Mouse (Mus musculus): ENCODE results near the gene Cacnb3. TPM values are rescaled to one million over a fixed set of nuclear protein-coding genes. Genes with fewer than 3 reads are reported as not detected.

Gene Cacnb3
- polyA plus RNA-seq, 1 experiment from 2014 or later = 26.7 TPM

DNA sequence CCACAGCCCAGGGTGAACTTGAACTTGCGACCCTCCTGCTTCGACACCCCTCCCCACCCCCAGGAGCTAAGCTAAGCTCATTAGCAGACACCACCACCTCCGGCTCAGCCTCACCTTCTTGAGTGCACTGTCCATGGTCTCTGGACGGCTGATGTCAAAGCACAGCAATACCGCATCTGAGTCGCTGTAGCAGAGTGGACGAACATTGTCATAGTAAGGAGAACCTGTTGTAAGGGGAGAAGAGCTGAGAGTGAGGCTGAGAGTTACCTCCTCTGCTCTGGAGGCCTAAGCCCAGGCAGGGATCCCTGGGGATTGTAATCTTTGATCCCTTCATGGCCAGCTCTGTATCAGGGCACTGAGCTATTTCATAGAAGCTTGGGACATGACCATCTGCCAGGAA, 43.1 kb downstream of the Cacnb3 start:
- Histone ChIP-seq H3K27me3 (replicated peaks) (peaks cover 46% of the 10 kb centered on the region), H3K27ac (no peak overlapping the region), H3K9me3 (no peaks in the 10 kb centered on the region), H3K4me3 (replicated peaks) (no peak overlapping the region), H3K36me3 (no peaks in the 10 kb centered on the region), H3K9ac (no peak overlapping the region), H3K4me2 (replicated peaks) (no peak overlapping the region), H3K4me1 (replicated peaks) (peaks cover 12% of the 10 kb centered on the region)
- WGBS = 72% methylated on average over 7 of the region's 7 CpGs
- no peak for ATAC-seq

- Histone ChIP-seq H3K9me3 (no peaks in the 10 kb centered on the region), H3K27ac (no peak overlapping the region), H3K4me2 (replicated peaks) (no peak overlapping the region), H3K9ac (no peak overlapping the region), H3K36me3 (no peaks in the 10 kb centered on the region), H3K4me1 (replicated peaks) (peaks cover 12% of the 10 kb centered on the region), H3K27me3 (replicated peaks) (peaks cover 46% of the 10 kb centered on the region), H3K4me3 (replicated peaks) (no peak overlapping the region)
- WGBS = 33% methylated on average over 7 of the region's 7 CpGs
- no peak for ATAC-seq
Measured at GRCm38 (mm10) chr15:98674284-98674993, 43.8 kb downstream of the Cacnb3 start.

DNA sequence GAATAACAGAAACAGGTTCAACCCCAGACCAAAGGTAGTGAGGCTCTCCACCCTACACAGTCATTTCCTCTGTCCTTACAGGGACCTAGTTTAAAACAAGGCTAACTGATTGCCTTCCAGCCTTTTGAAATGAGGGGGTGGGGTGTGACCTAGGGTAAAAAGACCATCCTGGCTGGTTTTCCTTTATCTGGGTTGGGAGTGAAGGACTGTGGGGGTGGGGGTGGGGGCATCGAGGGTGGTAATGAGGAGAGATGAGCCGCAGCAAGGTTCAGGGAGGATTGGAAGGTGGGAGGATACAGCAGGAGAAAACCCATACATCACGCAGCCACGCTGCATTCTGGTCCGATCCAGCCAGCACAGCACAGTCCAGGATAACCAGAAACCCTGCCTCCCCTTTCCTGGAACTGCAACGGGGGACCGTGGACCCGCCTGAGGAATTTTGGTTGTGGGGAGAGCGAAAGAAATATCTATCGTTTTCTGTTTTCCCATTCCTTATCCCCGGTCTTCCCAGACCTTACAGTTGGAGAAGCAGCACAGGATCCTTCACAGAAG, 44.4 kb downstream of the Cacnb3 start:
- Histone ChIP-seq H3K27me3 (replicated peaks) (peaks cover 42% of the 10 kb centered on the region), H3K4me2 (replicated peaks) (peak overlapping the region; percentile 89; the same call in 1 of the 2 replicates), H3K9ac (no peak overlapping the region), H3K4me1 (replicated peaks) (peaks cover 12% of the 10 kb centered on the region), H3K9me3 (no peaks in the 10 kb centered on the region), H3K36me3 (no peaks in the 10 kb centered on the region), H3K4me3 (replicated peaks) (no peak overlapping the region), H3K27ac (no peak overlapping the region)
- 25% methylated on average over 11 of the region's 11 CpGs for WGBS
- no peak for ATAC-seq

GRCm38 (mm10) chr15:98675634-98676250, 45.1 kb downstream of the Cacnb3 start:
- WGBS = 8% methylated on average over 14 of the region's 14 CpGs
- peak overlapping the region; percentile 89 for H3K4me2 ChIP-seq (replicated peaks)
- H3K36me3 ChIP-seq = no peaks in the 10 kb centered on the region

GRCm38 (mm10) chr15:98676471-98676870, 45.8 kb downstream of the Cacnb3 start:
- peak overlapping the region; percentile 89 for H3K4me2 ChIP-seq (replicated peaks)
- H3K9ac ChIP-seq = no peak overlapping the region
- H3K27me3 ChIP-seq (replicated peaks) = peaks cover 42% of the 10 kb centered on the region
- WGBS = 3% methylated on average over 9 of the region's 9 CpGs
- H3K4me1 ChIP-seq (replicated peaks) = peaks cover 12% of the 10 kb centered on the region
- H3K4me3 ChIP-seq (replicated peaks) = peak overlapping the region; percentile 37; the same call in 1 of the 2 replicates
- no peaks in the 10 kb centered on the region for H3K9me3 ChIP-seq
- H3K36me3 ChIP-seq = no peaks in the 10 kb centered on the region
- H3K27ac ChIP-seq = no peak overlapping the region
- ATAC-seq = no peak

More at GRCm38 (mm10) chr15:98675634-98676250, 45.1 kb downstream of the Cacnb3 start:
- Histone ChIP-seq H3K4me3 (replicated peaks) (no peak overlapping the region), H3K4me1 (replicated peaks) (peaks cover 12% of the 10 kb centered on the region), H3K27me3 (replicated peaks) (peaks cover 42% of the 10 kb centered on the region), H3K9ac (no peak overlapping the region), H3K27ac (no peak overlapping the region), H3K9me3 (no peaks in the 10 kb centered on the region)
- no peak for ATAC-seq

GRCm38 (mm10) chr15:98676940-98677728, 46.5 kb downstream of the Cacnb3 start, which contains the start of gene Rnd1:
Rnd1 (minus strand) TSS chr15:98677461.
- Histone ChIP-seq H3K27ac (no peak within 1 kb of the TSS), H3K9me3 (no peaks in the 10 kb centered on the region), H3K4me3 (replicated peaks) (peak within 1 kb of the TSS; percentile 37), H3K9ac (0 out of 2 replicates have a peak within 1 kb of the TSS, but pooled peaks have one; percentile 9), H3K36me3 (no peaks in the 10 kb centered on the region), H3K4me2 (replicated peaks) (peak within 1 kb of the TSS; percentile 89), H3K4me1 (replicated peaks) (peaks cover 12% of the 10 kb centered on the region), H3K27me3 (replicated peaks) (peaks cover 42% of the 10 kb centered on the region)
- ATAC-seq = peak; percentile 99
- 2% methylated on average over 36 of the region's 37 CpGs for WGBS

GRCm38 (mm10) chr15:98677977-98678376, 47.3 kb downstream of the Cacnb3 start:
- Histone ChIP-seq H3K36me3 (no peaks in the 10 kb centered on the region), H3K9ac (no peak overlapping the region), H3K4me1 (replicated peaks) (peaks cover 12% of the 10 kb centered on the region), H3K4me2 (replicated peaks) (no peak overlapping the region), H3K27ac (no peak overlapping the region), H3K27me3 (replicated peaks) (peaks cover 39% of the 10 kb centered on the region), H3K4me3 (replicated peaks) (no peak overlapping the region), H3K9me3 (no peaks in the 10 kb centered on the region)
- no peak for ATAC-seq
- WGBS = 65% methylated on average over 7 of the region's 7 CpGs

DNA sequence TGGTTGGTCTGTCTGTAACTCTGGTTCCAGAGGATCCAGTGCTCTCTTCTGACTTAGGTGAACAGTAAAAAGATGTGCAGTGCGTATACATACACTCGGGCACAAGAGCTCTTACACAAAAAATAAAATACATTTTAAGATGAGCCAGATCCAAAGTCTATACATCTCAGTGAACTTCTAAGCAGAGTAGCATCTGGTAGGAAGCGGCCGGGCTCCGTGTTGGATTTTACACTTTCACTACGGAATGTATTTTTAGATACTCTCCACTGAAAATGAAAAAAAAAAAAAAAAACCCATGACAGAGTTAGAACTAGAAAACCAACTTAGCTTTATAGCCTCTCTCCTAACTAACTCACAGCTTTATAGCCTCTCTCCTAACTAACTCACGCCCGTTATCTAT, 50.0 kb downstream of the Cacnb3 start:
- Histone ChIP-seq H3K27ac (no peak overlapping the region), H3K4me2 (replicated peaks) (no peak overlapping the region), H3K9ac (no peak overlapping the region), H3K36me3 (no peaks in the 10 kb centered on the region), H3K9me3 (no peaks in the 10 kb centered on the region), H3K4me1 (replicated peaks) (peaks cover 11% of the 10 kb centered on the region), H3K27me3 (replicated peaks) (peaks cover 18% of the 10 kb centered on the region), H3K4me3 (replicated peaks) (no peak overlapping the region)
- ATAC-seq = no peak
- WGBS = 73% methylated on average over 8 of the region's 8 CpGs

- ATAC-seq = no peak
- peaks cover 4% of the 10 kb centered on the region for H3K4me1 ChIP-seq (replicated peaks)
- H3K36me3 ChIP-seq = no peaks in the 10 kb centered on the region
Measured at GRCm38 (mm10) chr15:98681633-98682032, 51.0 kb downstream of the Cacnb3 start.

DNA sequence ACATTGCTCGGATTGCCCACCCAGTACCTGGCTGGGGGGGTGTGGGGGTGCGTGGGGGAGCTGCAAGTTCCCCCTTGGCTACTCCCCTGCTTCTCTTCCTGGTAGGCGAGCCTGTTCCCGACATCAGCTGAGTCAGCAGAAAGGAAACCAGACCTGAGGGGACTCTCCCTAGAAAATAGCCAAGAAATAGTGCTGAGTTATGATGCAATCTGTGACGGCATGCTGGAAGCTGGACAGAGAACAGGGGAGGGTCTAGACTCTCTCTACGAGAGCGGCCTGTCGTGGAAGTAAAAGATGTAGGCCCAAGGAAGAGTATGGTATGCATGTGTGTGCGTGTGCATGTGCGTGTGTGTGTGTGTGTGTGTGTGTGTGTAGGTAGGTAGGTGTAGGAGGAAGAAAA, 52.5 kb downstream of the Cacnb3 start:
- 51% methylated on average over 10 of the region's 10 CpGs for WGBS
- no peaks in the 10 kb centered on the region for H3K9me3 ChIP-seq
- peaks cover 2% of the 10 kb centered on the region for H3K27me3 ChIP-seq (replicated peaks)
- no peak overlapping the region for H3K4me3 ChIP-seq (replicated peaks)
- H3K4me1 ChIP-seq (replicated peaks) = no peaks in the 10 kb centered on the region
- H3K9ac ChIP-seq = no peak overlapping the region
- no peaks in the 10 kb centered on the region for H3K36me3 ChIP-seq
- H3K27ac ChIP-seq = no peak overlapping the region
- H3K4me2 ChIP-seq (replicated peaks) = no peak overlapping the region
- ATAC-seq = no peak

More at GRCm38 (mm10) chr15:98681633-98682032, 51.0 kb downstream of the Cacnb3 start:
- no peak overlapping the region for H3K4me2 ChIP-seq (replicated peaks)
- peaks cover 8% of the 10 kb centered on the region for H3K27me3 ChIP-seq (replicated peaks)
- 79% methylated on average over 7 of the region's 7 CpGs for WGBS
- no peak overlapping the region for H3K27ac ChIP-seq
- no peak overlapping the region for H3K4me3 ChIP-seq (replicated peaks)
- no peak overlapping the region for H3K9ac ChIP-seq
- no peaks in the 10 kb centered on the region for H3K9me3 ChIP-seq

GRCm38 (mm10) chr15:98683746-98684145, 53.1 kb downstream of the Cacnb3 start:
- no peak for ATAC-seq
- Histone ChIP-seq H3K27me3 (replicated peaks) (no peaks in the 10 kb centered on the region; the same call in 1 of the 2 replicates), H3K4me3 (replicated peaks) (no peak overlapping the region), H3K27ac (no peak overlapping the region), H3K9ac (no peak overlapping the region), H3K4me2 (replicated peaks) (no peak overlapping the region), H3K4me1 (replicated peaks) (no peaks in the 10 kb centered on the region), H3K9me3 (no peaks in the 10 kb centered on the region), H3K36me3 (no peaks in the 10 kb centered on the region)
- WGBS = 76% methylated on average over 1 of the region's 1 CpGs

GRCm38 (mm10) chr15:98685926-98686325, 55.3 kb downstream of the Cacnb3 start:
- H3K9ac ChIP-seq = no peak overlapping the region
- no peaks in the 10 kb centered on the region for H3K36me3 ChIP-seq
- no peak overlapping the region for H3K27ac ChIP-seq
- 67% methylated on average over 3 of the region's 3 CpGs for WGBS
- no peak overlapping the region for H3K4me2 ChIP-seq (replicated peaks)
- H3K4me3 ChIP-seq (replicated peaks) = no peak overlapping the region
- no peaks in the 10 kb centered on the region for H3K4me1 ChIP-seq (replicated peaks)
- H3K9me3 ChIP-seq = no peaks in the 10 kb centered on the region
- no peak for ATAC-seq
- H3K27me3 ChIP-seq (replicated peaks) = no peaks in the 10 kb centered on the region
